Mouse (Mus musculus) 416B (cell line): ENCODE measurements around the gene Trim29.

Experiments
- DNase-seq: peaks from one replicate; pipeline ENCODE4 v3.0.0; 2011; ENCODE audit warnings: low read depth

The Trim29 gene

DNA sequence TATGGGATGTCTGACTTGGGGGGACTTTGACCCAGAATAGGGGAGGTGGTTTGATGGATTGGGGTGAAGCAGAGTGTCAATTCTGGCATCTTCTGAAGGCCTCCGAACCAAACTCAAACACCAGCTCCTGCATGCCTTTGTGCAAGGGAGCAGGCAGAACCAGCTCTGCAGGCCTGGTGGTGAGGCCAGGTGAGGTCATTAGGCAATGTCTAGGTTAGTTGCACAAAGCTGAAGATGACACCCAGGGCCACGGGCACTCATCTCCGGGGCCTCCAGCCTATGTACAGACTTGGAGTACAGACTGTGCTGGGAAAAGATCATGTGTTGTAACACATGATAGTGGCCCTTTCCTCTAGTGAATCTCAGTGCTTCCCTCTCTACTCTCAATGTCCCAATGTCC lies 3.2 kb downstream of the Trim29 start:
- no peak for DNase-seq

DNA sequence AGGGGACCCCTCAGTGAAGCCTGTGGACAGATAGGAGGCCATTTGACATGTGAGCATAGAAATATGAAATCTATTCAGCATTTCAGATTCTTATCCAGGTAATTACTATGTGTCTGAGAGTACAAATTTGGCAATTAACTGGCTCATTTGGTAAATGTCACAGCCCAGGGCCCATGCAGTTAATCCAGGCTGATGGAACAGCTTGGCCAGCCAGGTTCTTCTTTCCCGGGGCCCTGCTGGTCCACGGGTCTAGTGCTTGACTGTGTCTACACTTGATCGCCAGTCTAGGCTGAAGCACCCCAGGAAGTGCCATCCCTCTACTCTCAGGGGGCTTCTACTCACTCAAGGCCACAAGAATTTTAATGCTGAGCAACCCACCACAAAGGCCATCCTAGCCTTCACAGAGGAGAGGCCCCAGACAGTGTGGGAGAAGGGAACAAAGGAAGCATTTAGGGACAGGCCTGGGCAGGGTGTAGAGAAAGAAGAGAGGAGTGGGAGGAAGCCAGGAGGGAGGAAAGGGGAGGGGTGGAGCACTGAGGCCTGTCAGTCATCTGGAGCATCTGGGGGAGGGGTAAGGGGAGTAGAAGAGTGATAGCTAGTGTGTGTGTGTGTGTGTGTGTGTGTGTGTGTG lies 4.8 kb downstream of the Trim29 start:
- DNase-seq = no peak

DNA sequence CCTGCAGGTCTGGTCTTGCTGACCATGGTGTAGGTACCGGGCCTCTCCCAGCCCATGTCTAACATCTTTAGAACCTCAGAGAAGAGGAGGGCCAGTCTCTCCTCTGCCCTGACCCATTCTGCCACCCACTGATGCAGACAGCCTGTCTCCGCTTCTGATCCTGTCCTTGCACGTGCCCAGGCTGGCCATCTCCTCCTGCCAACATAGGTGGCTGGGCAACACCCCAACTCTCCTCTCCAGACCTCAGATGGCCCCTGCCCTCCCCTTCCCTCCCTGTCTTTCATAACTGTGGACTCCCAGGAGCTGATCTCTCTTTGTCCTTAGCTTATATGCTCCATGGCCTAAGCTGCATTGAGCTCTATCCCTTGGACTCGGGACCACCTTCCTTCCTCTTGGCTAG lies 5.8 kb downstream of the Trim29 start:
- no peak for DNase-seq

DNA sequence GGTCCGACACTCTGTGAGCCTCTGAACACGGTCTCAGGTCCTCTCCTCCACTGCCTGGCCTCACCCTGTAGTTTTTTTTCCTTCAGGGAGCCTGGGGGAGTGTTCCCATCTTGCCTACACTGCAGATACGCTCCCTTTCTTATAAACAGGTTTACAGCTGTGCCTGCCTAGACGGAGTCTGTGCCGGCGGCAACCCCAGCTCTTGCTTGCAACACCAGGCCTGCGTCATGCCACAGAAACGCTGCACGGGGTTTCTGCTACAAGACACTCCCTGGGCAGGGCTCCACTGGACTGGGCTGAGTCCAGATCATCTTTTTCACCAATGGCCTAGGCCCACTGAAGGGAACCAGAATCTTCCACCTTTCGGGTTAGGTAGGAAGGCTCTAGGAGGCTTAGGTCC lies 8.0 kb downstream of the Trim29 start:
- no peak for DNase-seq

DNA sequence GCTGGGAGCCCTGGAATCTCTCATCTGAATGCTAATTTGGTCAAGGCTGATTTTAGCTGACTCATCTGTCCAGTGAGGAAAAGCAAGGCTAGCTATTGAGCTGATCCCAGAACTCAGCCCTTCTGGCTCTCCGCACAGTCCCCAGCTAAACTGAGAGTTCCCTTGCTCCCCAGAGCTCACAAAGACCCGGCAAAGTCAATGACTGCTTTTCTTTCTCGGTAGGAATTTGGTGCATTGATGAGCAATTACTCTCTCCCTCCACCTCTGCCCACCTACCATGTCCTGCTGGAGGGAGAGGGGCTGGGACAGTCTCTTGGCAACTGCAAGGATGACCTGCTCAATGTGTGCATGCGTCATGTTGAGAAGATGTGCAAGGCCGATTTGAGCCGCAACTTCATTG lies 11.3 kb downstream of the Trim29 start:
- DNase-seq = no peak

DNA sequence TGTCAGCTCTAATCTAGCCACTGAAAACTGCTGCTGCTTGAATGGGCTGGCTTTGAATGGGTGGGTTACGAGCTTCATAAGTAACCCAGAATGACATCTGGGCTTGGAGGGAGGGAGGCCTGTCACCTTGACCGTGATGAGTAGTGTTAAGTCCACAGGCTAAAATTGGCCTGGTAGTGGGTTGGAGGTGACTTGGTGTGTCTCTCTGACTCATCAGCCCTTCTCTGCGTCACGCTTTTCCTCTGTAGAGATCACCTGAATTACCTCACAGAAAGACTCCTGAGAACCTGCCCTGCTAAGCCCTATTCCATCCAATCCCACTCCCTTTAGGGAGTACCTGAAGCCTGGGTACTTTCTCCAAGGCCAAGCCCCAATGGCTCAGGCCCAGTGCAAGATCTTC lies 12.0 kb downstream of the Trim29 start:
- no peak for DNase-seq

DNA sequence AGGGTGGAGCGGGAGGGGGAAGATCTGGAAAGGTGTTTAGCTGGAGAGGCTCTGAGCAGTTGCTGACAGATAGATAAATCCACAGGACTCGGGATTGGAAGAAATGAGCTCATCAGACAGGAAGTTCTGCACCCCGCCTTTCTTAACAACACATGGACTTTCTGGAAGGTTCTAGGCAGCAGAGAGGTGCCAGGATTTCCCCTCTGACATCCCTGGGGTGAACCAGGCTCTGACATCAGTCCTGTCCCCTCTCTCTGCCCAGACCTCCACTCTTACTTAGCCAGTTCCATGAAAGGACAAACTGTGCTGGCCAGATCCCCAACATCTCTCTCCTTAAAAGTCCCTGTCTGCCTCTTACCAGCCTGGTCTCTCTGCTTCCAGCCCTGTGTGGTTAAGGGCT lies 14.8 kb downstream of the Trim29 start:
- DNase-seq = no peak

DNA sequence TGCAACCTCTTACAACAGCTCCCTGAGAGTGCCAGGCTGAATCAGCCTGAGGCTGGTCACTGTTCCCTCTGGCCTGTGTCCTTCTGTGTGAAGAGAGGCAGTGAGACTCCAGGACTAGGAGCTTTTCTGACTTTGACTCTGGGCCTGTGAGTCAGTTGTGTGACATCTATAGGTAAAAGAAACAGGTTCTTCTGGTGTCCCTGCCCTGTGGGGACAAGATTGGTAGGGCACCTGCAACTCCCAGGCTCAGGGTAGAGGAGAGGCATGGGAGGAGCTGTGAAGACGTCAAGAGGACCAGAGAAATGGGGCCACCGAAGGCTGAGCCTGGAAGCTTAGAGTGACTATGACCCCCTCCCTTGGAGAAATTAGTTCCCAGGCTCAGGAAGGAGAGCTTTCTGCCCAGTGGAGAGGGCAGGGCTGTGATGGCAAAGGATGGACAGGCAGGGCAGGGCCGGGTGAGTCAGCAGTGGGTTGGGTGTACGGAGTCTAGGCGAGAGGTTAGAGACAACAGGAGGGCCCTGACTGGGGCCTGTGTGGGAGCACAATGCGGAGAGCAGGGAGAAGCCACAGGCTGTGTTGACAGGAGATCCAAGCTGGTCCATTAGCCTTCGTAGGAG lies 15.5 kb downstream of the Trim29 start:
- DNase-seq = no peak

DNA sequence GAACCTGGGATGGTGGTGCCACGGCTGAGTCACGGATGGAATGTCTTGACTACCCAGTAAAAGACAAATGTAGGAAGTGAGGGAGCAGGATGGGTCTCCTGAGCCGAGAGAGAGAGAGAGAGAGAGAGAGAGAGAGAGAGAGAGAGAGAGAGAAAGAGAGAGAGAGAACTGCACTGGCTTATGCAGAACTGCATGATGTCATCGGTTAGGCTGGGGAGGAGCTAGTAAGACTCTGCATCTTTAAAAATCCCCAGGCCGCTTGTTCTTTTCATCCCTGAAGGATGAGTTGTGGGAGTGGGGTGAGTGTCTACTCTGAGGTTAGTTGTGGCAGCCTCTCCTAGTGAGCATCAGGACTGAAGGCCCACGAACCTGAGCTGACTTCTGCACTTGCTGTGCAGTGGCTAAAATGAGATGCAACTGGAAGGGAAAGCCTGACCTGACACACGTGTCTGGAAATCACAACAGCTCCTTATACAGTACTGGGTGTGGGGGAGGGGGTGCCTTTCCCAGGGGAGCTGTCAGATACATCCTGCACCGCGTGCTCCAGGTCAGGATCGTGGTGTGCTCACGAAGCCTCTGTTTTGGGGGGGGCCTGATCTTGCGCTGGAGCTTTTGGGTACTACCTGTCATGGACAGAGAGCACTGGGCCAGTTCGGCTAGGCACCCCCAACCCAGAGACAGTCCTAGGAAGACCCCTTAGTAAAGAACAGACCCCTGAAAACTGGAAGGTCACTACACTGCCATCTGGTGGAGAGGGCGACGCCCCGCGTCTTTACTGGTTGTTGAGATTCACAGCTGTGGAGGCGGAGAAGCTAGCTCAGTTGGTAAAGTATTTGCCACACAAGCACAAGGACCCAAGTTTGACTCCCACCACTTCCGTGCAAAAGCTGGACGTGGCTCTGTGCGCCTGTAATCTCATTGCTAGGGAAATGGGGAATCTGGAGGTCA lies 16.8 kb downstream of the Trim29 start:
- DNase-seq = no peak

DNA sequence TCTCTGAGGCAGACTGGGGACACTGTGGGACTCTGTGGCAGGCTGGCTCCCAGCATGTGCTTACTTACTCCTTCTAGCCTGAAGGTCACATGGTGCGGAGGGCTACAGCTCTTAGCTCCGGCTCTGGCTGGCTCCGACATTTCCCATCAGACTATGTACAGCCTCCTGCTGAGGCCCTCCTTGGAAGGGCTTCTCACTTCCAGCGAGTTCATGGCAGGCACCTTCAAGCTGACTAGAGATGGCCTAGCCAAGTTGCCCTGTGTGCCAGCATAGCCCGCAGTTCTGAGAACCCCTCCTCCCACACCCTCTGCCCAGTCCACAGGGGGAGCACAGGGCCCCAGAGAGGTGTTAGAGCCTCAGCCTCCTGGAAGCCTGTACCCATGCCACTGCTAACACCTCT lies 19.8 kb downstream of the Trim29 start:
- no peak for DNase-seq

DNA sequence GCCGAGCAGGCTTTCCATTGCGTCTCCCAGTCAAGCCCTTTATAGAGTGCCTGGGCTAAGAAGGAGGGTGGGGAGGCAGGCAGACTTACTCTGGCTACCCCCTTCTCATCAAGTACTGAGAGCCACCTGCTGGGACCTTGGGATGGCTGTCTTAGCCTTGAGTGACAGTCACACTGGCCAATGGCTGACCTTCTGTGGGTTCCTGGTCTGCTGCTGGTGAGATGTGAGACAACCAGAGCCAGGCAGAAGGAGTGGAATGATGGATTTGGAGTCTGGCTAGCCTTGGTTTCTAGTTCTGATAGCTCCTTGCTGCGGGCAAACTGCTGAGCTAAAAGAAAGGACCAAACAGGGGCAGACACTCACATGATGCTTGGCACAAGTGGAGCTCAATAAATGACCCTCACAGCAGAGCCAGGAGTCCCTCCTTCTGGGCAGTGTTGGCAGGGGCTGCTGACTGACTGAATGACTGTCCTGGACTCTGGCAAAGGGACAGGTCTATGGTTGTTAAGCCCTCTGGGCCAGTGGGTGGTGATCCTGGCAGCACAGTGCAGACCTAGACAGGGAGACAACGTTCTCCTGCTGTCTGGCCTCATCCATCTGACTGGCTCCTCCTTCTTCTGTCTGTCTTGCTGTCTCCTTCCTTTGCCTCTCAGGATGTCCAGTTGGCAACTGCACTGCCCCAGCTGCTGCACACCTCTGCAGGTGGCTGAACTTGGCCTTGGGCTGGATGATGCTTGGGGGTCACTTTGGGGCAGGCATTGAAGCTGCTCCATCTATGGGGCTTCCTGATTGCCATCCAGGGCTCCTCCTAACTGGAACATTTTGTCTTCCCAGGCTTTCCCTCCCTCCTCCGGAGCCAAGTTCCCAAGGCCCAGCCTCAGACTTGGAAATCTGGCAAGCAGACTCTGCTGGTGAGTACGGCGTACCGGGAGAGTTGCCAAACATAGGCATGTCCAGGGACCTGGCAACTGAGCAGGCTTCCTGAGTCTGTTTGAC lies 21.1 kb downstream of the Trim29 start:
- DNase-seq = peak; percentile 15

DNA sequence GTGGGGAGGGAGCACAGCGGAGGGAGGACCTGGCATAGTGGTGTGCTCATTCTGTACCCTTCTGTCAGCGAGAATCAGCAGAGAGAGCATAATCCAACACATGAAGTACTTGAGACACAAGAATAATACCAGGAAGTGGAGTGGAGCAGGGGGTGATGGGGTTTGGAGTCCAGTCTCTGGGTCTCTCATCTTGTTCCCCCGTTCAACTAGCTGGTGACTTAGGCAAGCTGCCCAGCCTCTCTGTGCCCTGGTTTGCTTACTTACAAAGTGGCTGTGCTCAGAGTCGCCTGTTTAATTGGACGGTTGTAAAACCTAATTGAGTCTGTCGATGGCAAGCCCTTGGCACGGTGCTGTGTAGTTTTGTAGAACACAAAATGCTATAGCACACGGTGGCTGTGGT lies 23.8 kb downstream of the Trim29 start:
- DNase-seq = no peak

DNA sequence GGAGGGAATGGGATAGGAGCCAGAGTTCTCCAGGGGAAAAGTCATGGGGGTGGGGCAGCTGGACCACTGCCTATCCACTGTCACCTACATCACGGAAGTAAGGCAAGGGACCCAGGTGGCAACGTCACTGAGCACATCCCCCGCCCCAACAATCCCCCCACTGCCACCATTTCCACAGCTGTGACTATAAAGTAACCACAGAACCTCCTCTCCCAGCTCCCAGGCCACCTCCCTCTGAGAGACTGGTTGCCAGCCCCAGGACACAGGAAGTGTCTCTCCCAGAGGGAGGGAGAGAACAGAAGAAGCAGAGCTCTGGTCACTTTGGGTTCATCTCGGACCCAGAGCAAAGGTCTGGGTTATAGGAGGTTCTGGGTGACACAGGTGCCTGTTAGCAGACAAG lies 27.0 kb downstream of the Trim29 start:
- no peak for DNase-seq

DNA sequence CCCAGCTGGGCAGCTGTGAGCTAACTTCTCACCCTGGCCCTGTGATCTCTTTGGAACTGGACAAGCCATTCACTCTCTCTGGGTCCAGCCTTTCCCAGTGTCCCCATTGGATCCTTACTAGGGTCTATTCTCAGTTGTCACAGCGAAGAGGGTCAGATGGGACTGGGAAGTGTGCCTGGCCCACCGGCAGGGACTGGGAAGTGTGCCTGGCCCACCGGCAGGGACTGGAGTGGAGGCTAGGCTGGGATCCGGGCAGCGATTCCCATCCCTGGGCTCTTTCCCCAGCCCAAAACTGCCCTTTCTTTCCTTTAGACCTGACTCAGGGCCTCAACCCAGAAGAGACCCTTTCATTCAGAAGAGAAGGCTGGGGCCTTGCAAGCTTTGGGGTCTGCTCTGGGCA lies 27.4 kb downstream of the Trim29 start:
- DNase-seq = no peak

DNA sequence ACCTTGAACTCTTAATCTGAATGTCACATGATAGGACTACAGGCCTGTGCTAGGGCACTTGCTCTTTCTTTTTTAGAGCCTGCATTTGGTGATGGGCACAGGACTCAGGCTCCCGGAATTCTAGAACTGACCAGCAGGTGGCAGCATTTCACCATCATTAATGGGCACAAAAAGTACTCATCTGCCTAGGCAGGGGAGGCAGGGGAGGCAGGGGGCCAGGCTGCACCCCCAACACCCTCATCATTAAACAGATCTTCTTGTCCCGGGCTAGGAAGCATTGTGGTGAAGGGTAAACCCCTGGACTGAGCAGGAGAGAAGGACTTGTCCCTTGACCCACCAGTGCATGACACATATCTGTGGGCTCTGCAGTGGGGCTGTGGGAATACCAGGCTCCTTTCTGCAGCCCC lies 29.0 kb downstream of the Trim29 start:
- peak; percentile 39 for DNase-seq

DNA sequence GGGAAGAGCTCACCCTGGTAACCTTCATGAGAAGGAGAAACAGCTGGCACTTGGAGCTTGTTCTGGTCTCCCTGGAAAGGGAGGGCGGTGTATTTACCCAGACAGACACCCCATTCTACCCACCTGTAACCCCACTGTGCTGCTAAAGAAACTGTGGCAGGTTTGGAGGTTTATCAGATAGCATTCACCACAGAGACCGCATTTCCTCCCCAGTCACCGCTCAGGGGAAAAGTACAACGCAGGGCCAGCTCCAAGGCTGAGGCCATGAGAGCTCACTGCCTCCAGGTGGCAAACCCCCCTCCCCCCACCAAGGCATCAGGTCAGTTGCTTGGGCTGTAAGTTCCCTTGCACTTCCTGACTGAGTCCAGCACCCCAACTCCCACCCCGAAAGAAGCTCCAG lies 39.4 kb downstream of the Trim29 start:
- no peak for DNase-seq

DNA sequence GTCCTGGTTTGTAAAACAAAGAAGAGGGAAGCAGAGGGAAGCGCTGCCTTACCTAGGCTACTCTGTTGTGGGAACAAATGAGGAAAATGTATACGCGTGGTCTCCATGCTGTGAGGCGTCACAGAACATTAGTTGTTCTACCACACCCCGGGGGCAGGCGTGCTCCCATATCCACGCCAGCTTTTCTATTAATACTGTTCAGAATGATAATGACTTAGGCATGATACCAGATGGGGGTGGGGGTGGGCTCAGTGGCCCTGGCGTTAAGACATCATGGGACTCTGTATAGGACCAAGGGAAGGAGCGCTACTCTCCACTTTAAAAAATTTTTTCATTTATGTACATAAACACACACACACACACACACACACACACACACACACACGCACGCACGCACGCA lies 40.4 kb downstream of the Trim29 start:
- no peak for DNase-seq

DNA sequence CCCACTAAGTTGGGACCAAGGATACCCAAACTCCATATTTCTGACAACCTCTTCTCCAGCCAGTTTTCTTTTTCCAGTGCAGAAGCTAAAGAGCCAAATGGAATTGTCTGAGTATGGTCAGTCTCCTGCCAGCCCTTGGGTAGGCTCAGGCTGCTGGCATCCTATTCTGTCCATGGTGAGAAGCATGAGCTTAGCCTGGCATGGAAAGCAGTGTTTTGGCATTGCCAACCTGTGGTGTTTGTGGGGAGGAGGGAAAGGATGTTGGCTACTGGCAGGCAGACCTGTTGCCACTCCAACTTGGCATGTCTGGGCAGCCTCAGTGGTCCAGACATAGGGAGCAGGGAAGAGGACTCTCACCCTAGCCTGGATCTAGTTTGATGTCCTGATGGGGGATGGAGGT lies 46.4 kb downstream of the Trim29 start:
- no peak for DNase-seq

DNA sequence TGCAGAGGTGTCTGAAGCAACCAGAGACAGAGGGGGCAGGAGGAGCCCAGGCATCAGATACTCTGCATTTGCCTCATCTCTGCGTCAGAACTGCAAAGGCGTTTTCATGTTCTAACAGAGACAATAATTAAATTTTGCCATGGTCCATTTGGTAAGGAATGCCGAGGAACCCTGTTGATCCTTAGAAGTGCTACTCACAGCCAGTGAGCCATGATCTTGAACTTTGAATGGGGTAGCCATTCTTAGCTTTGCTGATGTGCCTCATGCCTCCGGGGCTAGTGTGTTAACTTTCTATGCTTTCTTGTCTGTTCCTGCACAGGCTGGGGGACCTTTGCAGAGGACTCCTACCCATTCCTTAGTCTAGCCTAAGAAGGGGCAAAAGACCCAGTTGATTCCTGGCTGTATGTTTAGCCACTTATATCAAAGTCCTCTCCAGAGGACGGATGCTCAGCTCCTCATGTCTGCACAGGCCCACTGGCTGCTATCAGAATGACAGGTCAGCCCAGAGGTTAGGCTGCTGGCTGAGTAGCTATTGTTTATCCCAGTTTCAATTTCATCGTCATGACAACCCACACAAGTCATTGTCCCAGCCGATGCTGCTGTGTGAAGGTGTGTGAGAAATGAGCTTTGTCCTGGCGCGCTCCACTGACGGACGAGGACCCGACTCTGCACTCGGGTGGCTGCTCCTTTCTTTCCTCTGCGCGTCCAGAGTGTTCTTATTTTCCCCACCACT lies 48.1 kb downstream of the Trim29 start:
- DNase-seq = no peak

DNA sequence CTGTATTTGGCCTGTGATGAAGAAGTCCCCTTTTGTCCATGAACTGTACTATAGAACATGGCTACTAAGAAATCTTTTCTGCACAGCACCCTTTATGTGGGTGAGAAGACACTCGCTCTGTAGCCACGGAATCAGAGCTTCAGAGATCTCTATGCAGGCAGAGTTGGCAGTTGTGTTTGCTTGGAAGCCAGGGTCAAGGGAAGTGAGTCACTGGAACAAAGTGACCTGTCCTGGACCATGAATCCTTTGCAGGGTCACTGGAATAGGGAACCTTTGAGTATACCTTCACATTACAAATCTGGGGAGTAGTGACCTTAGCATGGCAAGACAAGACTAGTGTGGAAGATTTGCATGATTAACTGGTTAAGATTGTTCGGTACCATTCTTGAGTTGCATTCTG lies 58.1 kb downstream of the Trim29 start:
- DNase-seq = no peak

DNA sequence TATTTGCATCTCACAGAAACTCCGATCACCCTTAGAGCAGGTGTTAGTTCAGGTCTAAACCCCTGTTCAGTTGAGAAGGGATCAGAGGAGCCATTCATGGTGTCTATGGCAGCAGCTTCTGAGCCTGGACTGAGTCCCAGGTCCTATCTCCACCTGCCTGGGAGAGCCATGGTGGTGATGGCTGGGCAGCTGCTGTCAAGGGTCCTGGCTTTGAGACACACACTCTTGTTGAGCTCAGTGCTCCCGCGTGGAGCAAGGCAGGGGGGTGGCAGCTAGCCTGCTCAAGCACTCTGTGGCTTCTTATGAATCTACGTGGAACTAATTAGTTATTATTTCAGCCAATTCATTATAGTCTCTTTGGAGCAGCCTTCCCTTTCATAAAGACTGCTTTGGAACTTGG lies 73.2 kb downstream of the Trim29 start:
- no peak for DNase-seq
